Mouse (Mus musculus) embryonic facial prominence, embryonic 11.5 days (tissue): Measurements from ENCODE around the gene Galnt17. TPM values are rescaled to one million over a fixed set of nuclear protein-coding genes. Genes with fewer than 3 reads are reported as not detected.

Experiments
- ATAC-seq: fragments of 200-750 bp; cut with Nextera tagmentation; replicated peaks from 2 replicates; pipeline ENCODE4 v1.8.0; 2017; ENCODE audit warnings: low read depth; ENCODE audit not compliant: insufficient number of reproducible peaks, low FRiP score, low TSS enrichment
- DNase-seq: peaks from one replicate; pipeline ENCODE4 v3.0.0-alpha.2; 2015; ENCODE audit warnings: low spot score
- H3K27ac ChIP-seq: fragments of 300-500 bp; sonication (generic); replicated peaks from 2 replicates; pipeline ENCODE4 v1.5.1; 2014; ENCODE audit warnings: mild to moderate bottlenecking, low read depth, low read length, control low read depth
- H3K27me3 ChIP-seq: fragments of 300-500 bp; sonication (generic); 2 replicates; pipeline ENCODE4 v1.6.1; 2014; ENCODE audit warnings: mild to moderate bottlenecking, low read length, moderate library complexity, mixed read lengths; ENCODE audit not compliant: control insufficient read depth, insufficient read depth
- H3K36me3 ChIP-seq: fragments of 300-500 bp; sonication (generic); replicated peaks from 2 replicates; pipeline ENCODE4 v1.6.1; 2014; ENCODE audit warnings: low read depth, mild to moderate bottlenecking, low read length, moderate library complexity, mixed read lengths; ENCODE audit not compliant: control insufficient read depth, insufficient read depth
- H3K4me1 ChIP-seq: fragments of 300-500 bp; sonication (generic); 2 replicates; pipeline ENCODE4 v1.6.1; 2014; ENCODE audit warnings: low read length, mixed read lengths; ENCODE audit not compliant: control insufficient read depth, insufficient read depth
- H3K4me2 ChIP-seq: fragments of 300-500 bp; sonication (generic); 2 replicates; pipeline ENCODE4 v1.6.1; 2014; ENCODE audit warnings: low read depth, mild to moderate bottlenecking, control low read depth, low read length, moderate library complexity
- H3K4me3 ChIP-seq: fragments of 300-500 bp; sonication (generic); 2 replicates; pipeline ENCODE4 v1.5.1; 2014; ENCODE audit warnings: low read depth, low read length, control low read depth
- H3K9ac ChIP-seq: fragments of 300-500 bp; sonication (generic); replicated peaks from 2 replicates; pipeline ENCODE4 v1.6.1; 2014; ENCODE audit warnings: mild to moderate bottlenecking, control low read depth, low read length
- H3K9me3 ChIP-seq: fragments of 300-500 bp; sonication (generic); replicated peaks from 2 replicates; pipeline ENCODE4 v1.6.1; 2016; ENCODE audit warnings: mild to moderate bottlenecking, low read length, inconsistent platforms, mixed read lengths; ENCODE audit not compliant: control insufficient read depth
- WGBS: fragments of 180-500 bp; shearing (Covaris S2); extraction: QIAGEN DNeasy Blood & Tissue Kit; methylation state at CpG from one replicate; pipeline ENCODE4 v1.1.7; 2014; 5-methylcytosine and 5-hydroxymethylcytosine counted together
- polyA plus RNA-seq: library from polyadenylated mRNA; unstranded; fragments of >200 nt; fragmentation: Nextera tagmentation; extraction: Ambion mirVana; gene quantifications from 2 replicates; pipeline ENCODE4 v1.2.1, GENCODE M21; 2014

The Galnt17 gene
- polyA plus RNA-seq, 1 experiment from 2014 or later: 0.79 TPM

GRCm38 (mm10) chr5:130978871-130979270 is 329.4 kb downstream of the Galnt17 start:
- DNase-seq (no peak), ATAC-seq (no peak)
- Histone ChIP-seq H3K4me1 (no peaks in the 10 kb centered on the region), H3K4me3 (no peak overlapping the region), H3K27me3 (no peaks in the 10 kb centered on the region), H3K9ac (no peak overlapping the region), H3K9me3 (no peaks in the 10 kb centered on the region), H3K27ac (no peak overlapping the region), H3K36me3 (no peaks in the 10 kb centered on the region), H3K4me2 (no peak overlapping the region)
- WGBS: 77% methylated on average over 2 of the region's 2 CpGs

- ATAC-seq: no peak
These were observed 330.3 kb downstream of the Galnt17 start for GRCm38 (mm10) chr5:130977999-130978398.

GRCm38 (mm10) chr5:130952361-130952760 is 355.9 kb downstream of the Galnt17 start:
- 79% methylated on average over 7 of the region's 7 CpGs for WGBS
- DNase-seq (no peak), ATAC-seq (no peak)
- Histone ChIP-seq H3K4me3 (no peak overlapping the region), H3K4me2 (no peak overlapping the region), H3K36me3 (no peaks in the 10 kb centered on the region), H3K27ac (no peak overlapping the region), H3K27me3 (no peaks in the 10 kb centered on the region), H3K9ac (no peak overlapping the region), H3K9me3 (no peaks in the 10 kb centered on the region), H3K4me1 (no peaks in the 10 kb centered on the region)

More at GRCm38 (mm10) chr5:130977999-130978398, 330.3 kb downstream of the Galnt17 start:
- H3K9ac ChIP-seq: no peak overlapping the region
- no peaks in the 10 kb centered on the region for H3K9me3 ChIP-seq
- 96% methylated on average over 3 of the region's 3 CpGs for WGBS
- no peak overlapping the region for H3K27ac ChIP-seq
- no peaks in the 10 kb centered on the region for H3K4me1 ChIP-seq
- no peaks in the 10 kb centered on the region for H3K27me3 ChIP-seq
- DNase-seq: no peak
- no peak overlapping the region for H3K4me2 ChIP-seq
- H3K4me3 ChIP-seq: no peak overlapping the region
- H3K36me3 ChIP-seq: no peaks in the 10 kb centered on the region

GRCm38 (mm10) chr5:130950894-130951400 is 357.4 kb downstream of the Galnt17 start:
- H3K9ac ChIP-seq: no peak overlapping the region
- H3K4me1 ChIP-seq: no peaks in the 10 kb centered on the region
- H3K27me3 ChIP-seq: no peaks in the 10 kb centered on the region
- no peak overlapping the region for H3K4me2 ChIP-seq
- no peak for ATAC-seq
- 36% methylated on average over 6 of the region's 6 CpGs for WGBS
- H3K27ac ChIP-seq: no peak overlapping the region
- no peaks in the 10 kb centered on the region for H3K9me3 ChIP-seq
- H3K4me3 ChIP-seq: no peak overlapping the region
- H3K36me3 ChIP-seq: no peaks in the 10 kb centered on the region
- DNase-seq: peak; percentile 57

GRCm38 (mm10) chr5:130950421-130950820 is 357.9 kb downstream of the Galnt17 start:
- Histone ChIP-seq H3K9me3 (no peaks in the 10 kb centered on the region), H3K36me3 (no peaks in the 10 kb centered on the region), H3K4me2 (no peak overlapping the region), H3K4me3 (no peak overlapping the region), H3K9ac (no peak overlapping the region), H3K27ac (no peak overlapping the region), H3K4me1 (no peaks in the 10 kb centered on the region), H3K27me3 (no peaks in the 10 kb centered on the region)
- peak; percentile 28 for DNase-seq
- peak; percentile 67; the same call in 1 of the 2 replicates for ATAC-seq
- WGBS: 35% methylated on average over 4 of the region's 4 CpGs

GRCm38 (mm10) chr5:130949710-130950109 is 358.6 kb downstream of the Galnt17 start:
- DNase-seq (no peak), ATAC-seq (no peak)
- H3K9me3 ChIP-seq: no peaks in the 10 kb centered on the region
- no peaks in the 10 kb centered on the region for H3K4me1 ChIP-seq
- H3K4me3 ChIP-seq: no peak overlapping the region
- H3K9ac ChIP-seq: no peak overlapping the region
- H3K27ac ChIP-seq: no peak overlapping the region
- H3K27me3 ChIP-seq: no peaks in the 10 kb centered on the region
- no peaks in the 10 kb centered on the region for H3K36me3 ChIP-seq
- 75% methylated on average over 1 of the region's 1 CpGs for WGBS
- no peak overlapping the region for H3K4me2 ChIP-seq

- WGBS: 13% methylated on average over 4 of the region's 4 CpGs
- Histone ChIP-seq H3K4me1 (no peaks in the 10 kb centered on the region), H3K27ac (no peak overlapping the region), H3K4me3 (no peak overlapping the region), H3K9me3 (no peaks in the 10 kb centered on the region), H3K27me3 (no peaks in the 10 kb centered on the region), H3K4me2 (no peak overlapping the region), H3K36me3 (no peaks in the 10 kb centered on the region), H3K9ac (no peak overlapping the region)
- ATAC-seq (no peak), DNase-seq (peak; percentile 52)
These were observed 369.2 kb downstream of the Galnt17 start for GRCm38 (mm10) chr5:130938911-130939608.

GRCm38 (mm10) chr5:130938274-130938741 is 370.0 kb downstream of the Galnt17 start:
- H3K4me1 ChIP-seq: no peaks in the 10 kb centered on the region
- H3K27me3 ChIP-seq: no peaks in the 10 kb centered on the region
- no peaks in the 10 kb centered on the region for H3K9me3 ChIP-seq
- H3K36me3 ChIP-seq: no peaks in the 10 kb centered on the region
- DNase-seq (peak; percentile 60), ATAC-seq (peak; percentile 89)
- no peak overlapping the region for H3K9ac ChIP-seq
- WGBS: 3% methylated on average over 7 of the region's 7 CpGs
- H3K4me2 ChIP-seq: no peak overlapping the region
- H3K4me3 ChIP-seq: no peak overlapping the region
- H3K27ac ChIP-seq: peak overlapping the region; percentile 39
